Mouse (Mus musculus): Measurements from ENCODE around the gene Morn5.

Gene Morn5

DNA sequence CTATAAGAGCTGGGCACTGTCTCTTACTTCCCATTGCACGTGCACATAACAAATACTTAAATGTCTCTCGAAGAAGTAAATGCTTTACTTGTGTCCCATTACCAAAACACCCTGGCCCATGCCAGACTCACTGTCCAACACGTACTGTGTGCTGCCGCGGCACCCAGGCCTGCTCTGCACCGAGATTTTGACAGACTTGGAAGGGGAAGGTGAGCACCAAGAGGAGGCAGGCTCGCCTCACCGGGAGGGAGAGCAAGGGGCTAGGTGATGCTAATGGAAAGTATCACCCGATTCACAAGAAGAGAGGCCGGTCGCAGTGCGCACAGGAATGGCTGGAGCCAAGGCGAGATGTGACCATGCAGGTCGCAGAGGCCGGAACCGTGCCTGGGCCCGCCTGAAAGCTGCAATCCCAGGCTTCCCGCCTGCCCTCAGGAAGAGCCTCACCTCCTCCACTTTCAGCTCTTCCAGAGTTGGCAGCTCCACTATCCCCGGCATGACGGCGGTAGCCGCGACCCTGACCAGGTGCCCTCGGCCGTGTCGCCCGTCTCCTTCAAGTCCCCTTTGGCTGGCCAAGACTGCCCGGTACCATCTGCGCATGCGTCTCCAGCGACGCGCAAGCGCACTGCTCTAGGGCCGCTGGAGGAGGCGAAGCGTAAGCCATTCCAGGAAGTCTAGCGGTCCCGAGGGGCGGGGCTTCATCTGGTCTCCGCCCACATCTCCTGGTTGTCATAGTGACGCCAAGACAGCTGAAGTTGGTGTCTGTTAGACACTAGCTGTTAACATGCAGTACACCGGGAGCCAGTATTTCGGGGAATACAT, at the start of gene Morn5, which contains the start of gene Ndufa8:
Gene Morn5 (plus strand): TSS at position 711 of the 819 bp plus-strand sequence.
Gene Ndufa8 (minus strand): TSS at position 659 of the 819 bp plus-strand sequence.
- DNase-seq (ENCODE audit: low read depth, low spot score): peak; percentile 96

DNA sequence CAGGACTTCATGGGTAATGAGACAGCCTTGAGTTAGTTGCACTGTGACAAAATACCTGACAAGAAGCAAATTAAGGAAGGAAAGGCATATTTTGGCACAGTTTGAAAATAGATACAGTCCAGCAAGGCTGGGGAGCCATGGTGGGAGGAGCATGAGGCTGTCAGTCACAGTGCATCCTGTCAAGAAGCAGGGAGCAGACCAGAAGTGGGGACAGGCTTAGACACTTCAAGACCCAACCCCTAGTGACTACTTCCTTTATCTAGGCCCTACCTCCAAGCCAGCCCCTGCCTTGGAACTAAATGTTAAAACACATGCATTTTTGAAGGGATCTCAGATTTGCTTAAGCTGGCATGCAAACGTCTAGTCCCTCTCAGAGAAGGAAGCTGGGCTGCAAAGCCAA, 48.9 kb upstream of the Morn5 start:
- DNase-seq (ENCODE audit: low read depth, low spot score): no peak

DNA sequence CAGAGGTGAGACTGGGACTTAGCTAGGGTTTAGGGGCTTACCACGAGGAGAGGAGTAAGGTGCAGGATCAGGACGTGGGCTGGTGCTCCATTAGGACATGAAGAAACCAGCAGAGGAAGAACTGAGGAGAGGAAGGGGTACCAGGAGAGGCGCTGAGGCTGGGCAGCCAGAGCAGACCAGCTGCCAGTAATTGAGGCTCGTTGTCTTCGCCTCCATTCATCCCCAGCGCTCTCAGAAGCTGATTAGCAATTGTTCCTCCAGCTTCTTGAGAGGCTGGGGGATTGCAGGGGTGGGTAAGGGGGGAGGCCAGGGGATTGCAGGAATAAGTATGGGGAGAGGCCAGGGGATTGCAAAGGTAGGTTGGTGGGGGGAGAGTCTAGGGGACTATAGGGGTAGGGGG, 47.1 kb upstream of the Morn5 start:
- DNase-seq (ENCODE audit: low read depth, low spot score): no peak

DNA sequence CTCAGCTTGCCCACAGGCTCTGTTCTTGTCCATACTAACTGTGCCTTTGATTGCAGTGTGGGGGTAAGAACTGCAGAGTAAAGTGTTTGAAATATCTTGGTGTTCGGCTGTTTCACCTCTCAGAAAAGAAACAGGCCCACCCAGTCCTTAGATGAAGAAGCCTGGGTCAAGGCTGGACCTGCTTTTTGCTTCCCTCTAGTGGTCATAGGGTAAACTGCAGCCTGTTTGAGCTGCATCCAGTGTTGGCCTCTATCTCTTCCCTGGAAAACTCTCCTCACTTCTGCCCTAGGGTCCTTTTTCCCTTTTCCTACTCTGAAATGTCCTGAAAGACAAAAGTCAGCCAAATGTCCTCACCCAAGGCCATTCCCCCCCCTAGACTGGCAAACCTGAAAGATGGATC, 41.2 kb upstream of the Morn5 start:
- DNase-seq (ENCODE audit: low read depth, low spot score): no peak

DNA sequence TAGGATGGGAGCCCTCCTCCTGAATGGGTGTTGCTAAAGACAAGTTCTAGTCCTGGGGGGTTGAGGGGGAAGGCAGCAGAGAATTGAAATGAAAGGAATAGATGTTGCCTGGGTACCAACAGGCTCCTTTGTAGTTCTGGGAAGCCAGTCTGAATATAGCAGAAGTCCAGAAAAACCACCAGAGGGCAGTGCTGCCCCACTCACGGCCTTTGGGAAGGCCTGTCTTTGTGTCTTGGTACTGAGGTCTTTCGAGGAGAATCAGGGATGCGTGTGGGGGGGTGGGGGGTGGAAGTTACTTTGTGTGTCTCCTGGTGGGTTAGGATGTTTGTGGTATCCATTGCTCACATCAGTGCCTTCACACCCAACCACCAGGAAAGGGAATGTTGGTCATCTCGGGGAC, 39.9 kb upstream of the Morn5 start:
- DNase-seq (ENCODE audit: low read depth, low spot score): no peak

DNA sequence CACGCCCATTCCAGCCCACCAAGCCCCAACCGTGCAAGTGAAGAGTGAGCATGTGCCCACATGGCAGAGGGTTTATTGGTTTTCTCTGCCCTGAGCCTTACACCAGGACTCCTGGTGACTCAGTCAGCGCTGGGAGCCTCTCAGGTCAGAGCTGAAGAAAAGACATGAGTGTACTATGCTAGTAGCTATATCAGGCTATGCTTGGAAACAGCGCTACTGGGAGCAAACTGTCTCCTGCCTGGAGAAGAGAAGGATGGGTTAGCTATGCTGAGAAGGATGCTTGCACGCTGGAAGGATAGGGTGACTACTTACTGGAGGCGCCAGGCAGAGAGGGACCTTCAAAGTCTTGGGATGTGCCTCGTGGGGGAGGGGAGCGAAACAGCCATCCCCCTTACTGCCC, 38.7 kb upstream of the Morn5 start:
- DNase-seq (ENCODE audit: low read depth, low spot score): no peak

DNA sequence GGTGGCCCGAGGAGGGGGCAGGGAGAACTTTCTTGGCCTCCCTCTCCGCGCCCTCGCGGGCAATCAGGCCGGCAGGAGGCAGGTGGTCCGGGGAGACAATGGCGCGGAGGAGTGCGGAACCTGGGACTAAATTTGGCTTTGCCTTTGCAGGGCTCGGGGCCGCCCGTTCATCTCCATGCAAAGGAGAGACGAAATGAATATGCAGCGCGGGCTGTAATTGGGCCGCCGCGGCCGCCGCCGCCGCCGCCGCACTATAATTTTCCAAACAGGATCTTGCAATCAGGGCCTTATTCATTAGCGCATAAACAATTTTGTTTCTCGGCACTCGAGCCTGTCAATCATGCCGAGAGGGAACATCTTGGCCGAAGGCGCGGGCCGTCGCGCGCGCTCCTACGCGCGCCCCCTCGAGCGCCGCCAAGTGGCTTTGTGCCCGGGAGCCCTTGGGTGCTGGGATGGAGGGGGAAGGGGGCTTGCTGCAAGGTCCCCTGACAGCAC, 37.9 kb upstream of the Morn5 start:
- DNase-seq (ENCODE audit: low read depth, low spot score): no peak

DNA sequence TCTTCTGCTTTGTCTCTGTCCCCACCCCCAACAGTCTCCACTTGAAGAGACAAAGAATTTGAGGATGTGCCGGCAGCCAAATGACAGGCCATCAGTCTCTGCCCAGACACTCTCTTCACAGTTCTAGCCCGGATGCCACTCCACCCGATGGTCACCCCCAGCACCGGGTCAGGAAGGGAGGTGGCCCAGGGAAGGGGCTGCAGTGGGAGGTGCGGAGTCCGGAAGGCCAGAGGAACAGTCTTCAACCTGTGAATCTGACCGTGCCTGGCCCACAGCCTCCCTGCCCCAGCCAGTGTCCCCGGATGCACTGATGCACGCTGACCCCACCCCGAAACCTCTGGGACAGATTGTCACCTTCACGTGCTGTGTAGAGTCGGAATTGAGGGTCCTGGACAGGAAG, 36.2 kb upstream of the Morn5 start:
- no peak for DNase-seq (ENCODE audit: low read depth, low spot score)

DNA sequence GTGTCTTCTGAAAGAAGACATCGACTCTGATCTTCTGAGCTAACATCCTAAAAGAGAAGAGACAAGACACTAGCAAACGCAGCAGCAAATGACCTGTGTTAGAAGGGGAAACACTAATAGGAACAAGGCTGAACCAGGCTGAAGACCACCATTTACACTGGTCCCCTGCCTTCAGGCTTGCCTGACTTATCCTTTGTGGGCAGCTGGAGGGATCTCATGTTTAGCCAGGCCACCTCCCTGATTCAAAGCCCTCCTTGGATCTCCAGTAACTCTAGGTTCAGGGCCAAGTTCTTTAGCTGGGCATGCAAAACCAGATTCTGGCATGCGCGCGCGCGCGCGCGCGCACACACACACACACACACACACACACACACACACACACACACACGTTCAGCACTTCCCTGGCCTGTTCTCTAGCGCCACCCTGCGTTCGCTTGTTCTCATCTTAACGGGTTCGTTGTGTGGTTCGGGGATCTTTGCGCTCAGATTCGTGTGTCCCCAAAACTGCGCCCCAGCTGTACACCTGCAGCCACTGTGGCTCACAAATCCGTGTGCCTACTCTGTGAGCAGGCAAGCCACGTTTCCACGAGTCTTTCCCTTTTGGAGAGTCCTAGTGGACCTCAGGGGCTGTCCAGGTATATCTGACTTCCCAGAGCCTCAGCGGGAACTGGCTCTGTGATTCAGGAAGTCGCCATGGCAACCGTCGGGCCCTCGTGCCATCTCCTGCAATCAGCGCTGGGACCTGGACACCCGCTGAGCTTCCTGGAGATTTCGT, 27.7 kb upstream of the Morn5 start:
- DNase-seq (ENCODE audit: low read depth, low spot score): peak; percentile 78

DNA sequence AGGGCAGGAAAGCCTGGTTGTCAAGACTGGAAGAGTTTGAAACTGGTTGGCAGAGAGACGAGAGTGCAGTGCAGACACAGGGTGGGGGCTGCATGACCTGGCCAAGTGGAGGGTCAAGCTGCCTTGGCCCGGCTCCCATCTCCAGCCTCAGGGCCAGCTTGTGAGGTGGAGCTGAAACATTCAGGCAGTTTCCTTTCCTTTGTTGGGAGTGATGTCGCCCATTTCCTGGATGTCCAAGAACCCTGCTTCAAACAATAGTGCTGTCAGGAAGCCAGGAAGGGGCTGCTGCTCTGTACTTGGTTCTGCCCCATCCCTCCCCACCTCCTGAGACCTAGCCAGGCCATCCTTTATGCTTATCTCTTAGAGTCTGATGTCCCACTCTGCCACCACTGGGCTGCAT, 26.0 kb upstream of the Morn5 start:
- no peak for DNase-seq (ENCODE audit: low read depth, low spot score)

DNA sequence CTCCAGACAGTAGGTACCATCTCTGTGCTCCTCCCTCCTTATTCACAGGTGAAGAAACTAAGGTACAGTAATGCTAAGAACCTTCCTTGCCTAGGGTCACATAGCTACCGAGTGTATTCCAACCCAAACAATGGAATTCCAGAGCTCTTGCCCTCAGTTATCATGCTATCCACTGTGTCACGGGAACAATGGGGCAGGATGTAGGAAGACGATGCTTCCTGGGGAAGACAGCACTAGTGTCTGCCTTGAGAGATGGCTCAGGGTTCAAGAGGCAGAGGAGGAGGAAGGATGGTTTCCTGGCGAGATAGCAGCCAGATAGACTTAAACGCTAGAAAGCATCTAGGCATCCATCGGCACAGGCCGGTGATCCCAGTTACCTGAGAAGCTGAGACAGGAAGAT, 16.4 kb upstream of the Morn5 start:
- no peak for DNase-seq (ENCODE audit: low read depth, low spot score)

DNA sequence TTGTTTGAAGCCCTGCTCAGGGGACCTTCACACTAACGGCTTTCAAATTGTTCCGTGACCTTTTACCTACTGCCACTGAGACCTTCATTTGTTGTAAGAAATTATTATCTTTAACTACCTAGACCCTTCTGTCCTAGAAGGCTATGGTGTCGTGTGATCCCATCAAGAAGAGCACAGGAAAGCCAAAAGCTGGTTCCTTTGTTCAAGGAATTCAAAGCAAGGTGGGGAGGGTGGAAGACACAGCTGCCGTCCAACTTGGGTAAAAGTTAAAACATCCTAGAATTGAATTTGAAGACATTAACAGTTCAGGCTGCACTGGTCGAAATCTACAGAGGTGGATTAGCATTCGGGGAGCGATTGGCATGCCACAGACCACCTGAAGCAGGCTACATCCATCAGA, 15.3 kb upstream of the Morn5 start:
- DNase-seq (ENCODE audit: low read depth, low spot score): no peak

DNA sequence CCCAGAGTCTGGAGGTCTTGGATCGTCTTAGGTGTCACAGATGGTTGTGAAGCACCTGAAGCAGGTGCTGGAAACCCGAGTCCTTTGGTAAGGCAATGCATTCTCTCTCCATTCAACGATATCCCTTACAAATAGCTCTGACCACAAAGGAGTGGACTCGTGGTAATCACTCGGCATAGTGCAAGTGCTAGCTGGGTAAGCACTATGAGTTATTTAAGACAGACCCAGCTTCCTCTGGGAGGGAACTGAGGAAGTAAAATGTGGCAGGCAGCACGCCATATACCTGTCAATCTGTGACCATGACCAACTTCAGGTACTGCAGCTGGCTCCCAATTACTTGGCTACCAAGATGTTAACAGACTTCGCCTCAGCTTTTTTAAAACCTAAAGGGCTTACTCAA, 14.4 kb upstream of the Morn5 start:
- DNase-seq (ENCODE audit: low read depth, low spot score): no peak

DNA sequence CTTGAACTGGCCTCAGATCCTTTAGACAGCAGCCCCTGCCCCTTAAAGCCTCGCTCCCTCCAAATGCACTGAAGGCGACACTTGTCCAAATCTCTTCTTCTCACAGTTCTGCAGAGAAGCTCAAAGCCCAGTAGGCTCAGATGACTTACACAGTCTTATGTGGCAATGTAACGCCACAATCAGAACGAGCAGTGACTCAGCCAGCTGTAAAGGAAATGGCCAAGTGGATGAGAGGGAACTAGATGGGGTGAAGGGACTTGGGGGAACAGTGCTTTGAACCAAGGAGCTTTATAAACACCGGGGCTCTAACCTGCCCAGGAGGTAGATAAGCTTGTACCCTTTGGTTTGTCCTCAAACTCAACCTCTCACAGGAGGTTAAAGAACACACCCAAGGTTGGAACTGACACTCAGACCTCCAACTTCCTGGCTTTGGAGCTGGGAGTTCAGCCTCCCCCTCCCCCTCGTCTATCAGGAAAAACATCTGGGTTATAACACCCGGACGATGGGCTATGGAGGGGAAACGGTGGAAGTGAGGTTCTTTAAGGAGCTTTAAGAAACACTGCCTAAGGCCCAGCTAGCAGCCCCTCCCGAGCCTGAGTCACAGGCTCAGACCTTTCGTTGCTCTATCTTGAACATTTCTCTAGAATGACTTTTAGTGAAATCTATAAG, 13.7 kb upstream of the Morn5 start:
- DNase-seq (ENCODE audit: low read depth, low spot score): no peak

DNA sequence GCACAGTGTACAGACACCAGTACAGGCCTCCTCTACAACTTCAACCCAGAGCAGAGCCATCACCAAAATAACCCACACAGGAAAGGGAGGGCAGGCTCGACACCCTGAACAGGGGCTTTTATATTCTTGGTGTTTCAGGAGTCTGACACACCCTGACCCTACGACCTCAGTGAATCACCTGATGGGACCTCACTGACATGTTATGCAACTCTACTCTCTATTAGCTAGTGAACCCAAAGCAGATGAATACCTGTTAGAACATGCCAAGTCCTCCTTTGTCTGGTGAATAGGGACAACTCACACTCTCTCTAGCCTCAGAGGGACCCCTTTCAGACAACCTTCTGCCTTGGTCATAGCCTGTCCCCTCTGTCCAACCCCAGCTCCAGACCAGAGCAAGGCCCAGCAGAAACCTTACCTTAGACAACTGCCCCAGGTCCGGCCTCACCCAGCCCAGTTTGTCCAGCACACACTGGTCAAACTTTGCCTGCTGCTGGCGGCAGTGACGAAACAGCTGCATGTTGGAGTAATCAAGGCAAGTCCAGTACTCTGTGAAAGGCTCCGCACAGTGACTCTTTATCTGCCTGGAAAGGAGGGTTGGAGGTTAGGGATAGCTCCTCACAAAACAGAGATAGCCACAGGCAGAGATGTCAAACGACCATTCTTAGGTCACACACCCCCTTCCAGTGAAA, 9.8 kb upstream of the Morn5 start:
- DNase-seq (ENCODE audit: low read depth, low spot score): no peak

DNA sequence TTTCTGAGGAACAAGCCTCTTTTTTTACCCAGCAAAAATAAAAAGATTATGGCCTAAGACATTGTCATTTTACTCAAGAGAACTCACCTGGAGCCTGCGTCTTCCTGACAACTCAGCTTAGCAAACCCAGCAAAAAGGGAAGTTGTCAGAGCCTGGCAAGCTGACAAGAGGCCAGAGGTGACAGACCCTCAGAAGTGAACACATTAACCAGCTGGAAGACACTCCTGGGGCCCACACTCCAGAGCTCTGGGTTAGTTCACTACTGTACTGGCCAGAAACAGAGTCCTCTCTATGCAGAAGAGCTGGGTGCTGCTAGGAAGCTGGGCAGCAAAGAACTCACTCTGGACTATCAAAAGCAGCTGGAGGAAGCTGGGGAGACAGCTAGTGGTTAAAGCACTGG, 8.4 kb upstream of the Morn5 start:
- DNase-seq (ENCODE audit: low read depth, low spot score): no peak

DNA sequence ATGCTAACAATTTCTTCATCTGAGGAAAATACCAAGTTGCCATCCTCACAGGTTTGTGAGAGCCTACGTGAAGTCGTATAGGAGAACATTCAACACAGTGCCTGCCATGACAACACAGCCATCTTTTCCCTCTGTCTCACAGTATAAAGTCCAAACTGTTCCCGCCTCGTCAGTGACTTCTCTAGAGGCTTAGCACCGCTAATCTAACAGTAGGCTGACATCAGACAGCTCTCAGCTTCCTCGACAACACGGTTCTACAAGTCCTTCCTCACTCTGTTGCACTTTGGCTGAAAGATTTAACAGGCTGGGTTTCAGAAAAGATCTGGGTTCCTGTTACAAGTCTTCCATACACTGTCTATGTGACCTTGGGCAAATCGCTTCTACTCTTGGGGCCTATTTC, 1.1 kb upstream of the Morn5 start:
- DNase-seq (ENCODE audit: low read depth, low spot score): no peak

DNA sequence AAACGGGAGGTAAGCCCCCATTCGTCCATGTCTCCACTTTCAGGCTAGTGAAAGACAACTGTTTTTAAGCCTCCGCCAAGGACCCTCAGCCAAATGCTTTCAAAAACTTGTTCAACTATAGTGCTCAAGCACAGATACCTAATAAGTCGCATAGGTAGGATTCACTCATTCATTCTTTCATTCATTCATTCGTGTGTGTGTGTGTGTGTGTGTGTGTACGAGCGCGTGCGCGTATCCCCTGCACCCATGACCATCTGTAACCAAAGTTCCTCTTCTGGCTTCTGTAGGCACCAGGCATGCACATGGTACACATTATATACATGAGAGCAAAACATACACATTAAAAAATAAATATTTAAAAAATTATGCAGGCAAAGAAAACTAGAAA, 303 bp downstream of the Morn5 start:
- no peak for DNase-seq (ENCODE audit: low read depth, low spot score)

DNA sequence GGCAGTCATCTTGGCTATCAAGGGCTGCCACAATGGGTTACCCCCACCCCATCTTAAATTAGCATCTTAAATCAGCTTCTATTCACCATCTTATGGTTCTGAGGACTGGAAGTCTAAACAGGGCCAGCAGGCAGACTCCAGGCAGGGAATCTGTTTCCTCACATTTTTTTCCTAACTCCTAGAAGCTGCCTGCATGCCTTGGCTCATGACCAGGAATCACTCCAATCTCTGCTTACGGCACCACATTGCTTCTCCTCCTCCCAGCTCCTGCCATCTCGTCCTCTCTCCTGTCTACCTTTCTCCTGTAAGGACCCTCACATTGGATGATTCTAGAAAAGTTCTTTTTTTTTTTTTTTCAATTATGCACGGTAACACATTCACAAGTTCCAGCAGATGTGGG, 4.0 kb downstream of the Morn5 start:
- peak; percentile 27 for DNase-seq (ENCODE audit: low read depth, low spot score)

DNA sequence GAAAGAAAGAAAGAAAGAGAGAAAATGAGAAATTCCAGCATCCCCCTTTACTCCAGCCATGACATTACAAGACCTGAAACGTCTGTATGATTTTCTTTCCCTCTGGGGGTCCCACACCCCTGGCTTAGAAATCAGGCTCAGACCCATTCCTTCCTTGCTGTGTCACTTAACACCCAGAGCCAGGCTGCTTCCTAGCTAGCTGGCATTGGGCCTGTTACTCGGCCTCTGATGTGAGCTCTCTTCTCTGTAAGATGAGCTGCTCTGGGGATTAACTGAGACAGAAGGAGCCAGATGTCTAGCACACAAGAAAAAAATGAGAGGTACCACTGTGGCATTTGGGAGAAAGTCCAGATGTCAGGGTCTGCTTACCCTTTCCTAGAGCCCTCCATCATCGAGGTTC, 7.0 kb downstream of the Morn5 start:
- no peak for DNase-seq (ENCODE audit: low read depth, low spot score)

DNA sequence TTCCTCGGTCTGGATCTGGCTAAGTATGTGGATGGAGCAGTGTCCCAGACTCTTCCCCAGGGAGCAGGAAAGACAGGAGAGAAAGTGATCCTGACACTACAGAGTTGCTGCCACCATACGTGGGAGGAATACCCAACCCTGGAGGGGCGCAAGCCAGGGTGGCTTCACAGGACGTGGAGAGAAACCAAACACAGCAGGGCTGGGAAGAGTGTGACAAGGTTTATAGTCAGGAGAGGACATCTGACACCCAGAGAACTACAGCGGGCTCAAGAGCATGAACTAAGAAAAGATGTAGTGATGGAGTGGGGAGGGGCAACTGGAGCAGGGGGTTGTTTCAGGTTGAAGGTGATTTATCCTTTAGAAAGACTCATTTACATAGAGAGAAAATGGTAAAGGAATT, 12.2 kb downstream of the Morn5 start:
- no peak for DNase-seq (ENCODE audit: low read depth, low spot score)

DNA sequence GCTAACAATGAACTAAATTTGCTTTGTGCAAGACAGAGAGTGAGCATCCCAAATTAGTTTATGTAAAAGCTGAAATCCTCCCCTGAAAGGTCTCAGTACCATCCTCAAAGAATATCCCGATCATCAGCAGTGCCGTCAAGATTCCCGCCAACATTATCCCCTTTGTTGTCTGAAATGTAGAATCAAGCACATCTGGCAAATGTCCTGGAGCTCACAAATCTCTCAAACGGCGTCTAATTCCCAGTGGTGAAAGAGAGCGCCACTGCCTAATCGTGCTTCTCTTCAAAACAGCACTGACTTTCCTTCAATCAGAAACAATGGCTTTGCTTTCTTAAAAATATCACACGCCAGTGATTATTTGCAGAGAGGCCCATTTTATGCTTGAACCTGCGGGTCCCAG, 17.9 kb downstream of the Morn5 start:
- DNase-seq (ENCODE audit: low read depth, low spot score): no peak

Measured in telencephalon, adult 2 months (tissue).